In genomic region chr5:13469401-13469800, GRCm38 (mm10) we compare ENCODE assay signal across 12 mouse cellular contexts.
DNase-seq lines count a peak whose midpoint lies in the region; ATAC-seq and TF ChIP-seq lines count a peak whose summit lies in the region.
"Had no signal": no experiment of that assay in that cellular context is flagged by ENCODE, and none has a peak within 500 bp of the region (broad histone marks: within the 10 kb centered on the region; RNA-seq: fewer than 3 reads in every experiment).

No protein-coding gene starts in this region.

- no peak overlapping the region for H3K9ac ChIP-seq in heart, embryonic 16.5 days (ENCODE audit: low read length)
- no peak overlapping the region for H3K9ac ChIP-seq in lung, embryonic 14.5 days
- H3K9ac ChIP-seq in embryonic facial prominence, embryonic 12.5 days = no peak overlapping the region
- no peak overlapping the region for H3K9ac ChIP-seq in forebrain, embryonic 16.5 days (replicated peaks; ENCODE audit: low read depth, low read length)
- H3K9ac ChIP-seq: hindbrain, embryonic 13.5 days; midbrain, embryonic 12.5 days had no signal

- TF ChIP-seq CTCF in lung, embryonic 14.5 days (IDR thresholded peaks at IDR 0.05; ENCODE audit: low read depth) = no peak

- no peaks in the 10 kb centered on the region for H3K27me3 ChIP-seq in heart, embryonic 16.5 days (ENCODE audit: control insufficient read depth, insufficient read depth, low read length)
- no peaks in the 10 kb centered on the region for H3K27me3 ChIP-seq in lung, embryonic 14.5 days (ENCODE audit: insufficient read depth, low read length)
- H3K27me3 ChIP-seq in embryonic facial prominence, embryonic 12.5 days = no peaks in the 10 kb centered on the region
- no peaks in the 10 kb centered on the region for H3K27me3 ChIP-seq in forebrain, embryonic 16.5 days (replicated peaks; ENCODE audit: control insufficient read depth, insufficient read depth, low read length)
- no peaks in the 10 kb centered on the region for H3K27me3 ChIP-seq in hindbrain, embryonic 10.5 days (ENCODE audit: insufficient read depth, poor library complexity, severe bottlenecking)
- H3K27me3 ChIP-seq: hindbrain, embryonic 13.5 days; midbrain, embryonic 12.5 days had no signal

- peaks cover 7% of the 10 kb centered on the region; the same call in 1 of the 2 replicates for H3K4me1 ChIP-seq in heart, embryonic 16.5 days (ENCODE audit: control insufficient read depth, insufficient read depth, low read length)
- peaks cover 4% of the 10 kb centered on the region; the same call in 1 of the 2 replicates for H3K4me1 ChIP-seq in lung, embryonic 14.5 days (ENCODE audit: insufficient read depth)
- H3K4me1 ChIP-seq in embryonic facial prominence, embryonic 12.5 days = peaks cover 14% of the 10 kb centered on the region; the same call in 1 of the 2 replicates
- H3K4me1 ChIP-seq in forebrain, embryonic 16.5 days (replicated peaks; ENCODE audit: control insufficient read depth, insufficient read depth, low read length) = peaks cover 15% of the 10 kb centered on the region
- H3K4me1 ChIP-seq in hindbrain, embryonic 10.5 days (replicated peaks) = no peaks in the 10 kb centered on the region
- H3K4me1 ChIP-seq: midbrain, embryonic 12.5 days had no signal

- ATAC-seq in heart, embryonic 16.5 days (replicated peaks; ENCODE audit: extremely low read depth, insufficient read depth, low FRiP score) = no peak
- no peak for ATAC-seq in lung, embryonic 14.5 days (ENCODE audit: insufficient read depth)
- ATAC-seq in embryonic facial prominence, embryonic 12.5 days (ENCODE audit: insufficient number of reproducible peaks, insufficient read depth, low FRiP score, low TSS enrichment) = no peak
- no peak for ATAC-seq in forebrain, embryonic 16.5 days

- WGBS in heart, embryonic 16.5 days = 69% methylated on average over 5 of the region's 5 CpGs
- 56% methylated on average over 5 of the region's 5 CpGs for WGBS in lung, embryonic 14.5 days
- 38% methylated on average over 5 of the region's 5 CpGs for WGBS in embryonic facial prominence, embryonic 12.5 days
- 38% methylated on average over 5 of the region's 5 CpGs for WGBS in forebrain, embryonic 16.5 days
- 74% methylated on average over 5 of the region's 5 CpGs for WGBS in hindbrain, embryonic 10.5 days

- no peak for DNase-seq in heart, postnatal 36 days
- no peak for DNase-seq in lung, embryonic 14.5 days
- DNase-seq in lung, postnatal 36 days = no peak
- no peak for DNase-seq in spleen, postnatal 14 days (ENCODE audit: low spot score in 2 of 2)
- no peak for DNase-seq in hindbrain, embryonic 10.5 days (ENCODE audit: low spot score)
- DNase-seq: kidney, adult 9 months; right cerebral cortex, postnatal 25 days had no signal

- H3K4me3 ChIP-seq in heart, embryonic 16.5 days (ENCODE audit: low read length) = no peak overlapping the region
- H3K4me3 ChIP-seq in lung, embryonic 14.5 days (ENCODE audit: low read depth, low read length) = no peak overlapping the region
- H3K4me3 ChIP-seq in embryonic facial prominence, embryonic 12.5 days = no peak overlapping the region
- no peak overlapping the region for H3K4me3 ChIP-seq in forebrain, embryonic 16.5 days (replicated peaks; ENCODE audit: low read length)
- H3K4me3 ChIP-seq in hindbrain, embryonic 10.5 days = no peak overlapping the region
- H3K4me3 ChIP-seq: hindbrain, embryonic 13.5 days; midbrain, embryonic 12.5 days had no signal

- H3K4me2 ChIP-seq in heart, embryonic 16.5 days (ENCODE audit: low read depth, low read length) = no peak overlapping the region
- no peak overlapping the region for H3K4me2 ChIP-seq in lung, embryonic 14.5 days
- H3K4me2 ChIP-seq in embryonic facial prominence, embryonic 12.5 days (replicated peaks) = no peak overlapping the region
- peak overlapping the region; percentile 26; the same call in 1 of the 2 replicates for H3K4me2 ChIP-seq in forebrain, embryonic 16.5 days (ENCODE audit: low read length)
- H3K4me2 ChIP-seq: hindbrain, embryonic 13.5 days; midbrain, embryonic 12.5 days had no signal

- intact Hi-C loops in heart, postnatal 36 days (cut with DNase I) = loop anchor here (2.0 kb wide), 1 partner anchor 63 kb away; no protein-coding TSS in a partner anchor

- H3K36me3 ChIP-seq in heart, embryonic 16.5 days (ENCODE audit: control insufficient read depth, insufficient read depth) = no peaks in the 10 kb centered on the region
- H3K36me3 ChIP-seq in lung, embryonic 14.5 days (ENCODE audit: insufficient read depth) = 0 out of 2 replicates have a peak, but pooled peaks cover 5% of the 10 kb centered on the region
- no peaks in the 10 kb centered on the region; the same call in 1 of the 2 replicates for H3K36me3 ChIP-seq in embryonic facial prominence, embryonic 12.5 days
- no peaks in the 10 kb centered on the region for H3K36me3 ChIP-seq in forebrain, embryonic 16.5 days (ENCODE audit: control insufficient read depth, insufficient read depth)
- no peaks in the 10 kb centered on the region for H3K36me3 ChIP-seq in hindbrain, embryonic 10.5 days
- H3K36me3 ChIP-seq: hindbrain, embryonic 13.5 days; midbrain, embryonic 12.5 days had no signal

- H3K9me3 ChIP-seq in heart, embryonic 16.5 days (replicated peaks; ENCODE audit: control insufficient read depth, low read length) = no peaks in the 10 kb centered on the region
- H3K9me3 ChIP-seq in lung, embryonic 14.5 days (ENCODE audit: low read depth, low read length) = no peaks in the 10 kb centered on the region
- no peaks in the 10 kb centered on the region for H3K9me3 ChIP-seq in embryonic facial prominence, embryonic 12.5 days
- no peaks in the 10 kb centered on the region for H3K9me3 ChIP-seq in forebrain, embryonic 16.5 days (ENCODE audit: control insufficient read depth, low read length)
- H3K9me3 ChIP-seq in hindbrain, embryonic 10.5 days = no peaks in the 10 kb centered on the region
- H3K9me3 ChIP-seq: hindbrain, embryonic 13.5 days; midbrain, embryonic 12.5 days had no signal

- H3K27ac ChIP-seq in heart, embryonic 16.5 days (ENCODE audit: low read length) = peak overlapping the region; percentile 67
- H3K27ac ChIP-seq in lung, embryonic 14.5 days (ENCODE audit: low read depth) = 0 out of 2 replicates have a peak overlapping the region, but pooled peaks have one; percentile 34
- peak overlapping the region; percentile 57; the same call in 1 of the 2 replicates for H3K27ac ChIP-seq in embryonic facial prominence, embryonic 12.5 days
- H3K27ac ChIP-seq in forebrain, embryonic 16.5 days (ENCODE audit: low read length) = peak overlapping the region; percentile 57
- H3K27ac ChIP-seq in hindbrain, embryonic 10.5 days = no peak overlapping the region
- H3K27ac ChIP-seq: hindbrain, embryonic 13.5 days; midbrain, embryonic 12.5 days had no signal
